Mouse (Mus musculus): ENCODE data around the gene Otud4.

GRCm38 (mm10) chr8:79649569-79649968, 10.2 kb downstream of the Otud4 start:
- TF ChIP-seq POLR2A (IDR thresholded peaks at IDR 0.05; ENCODE audit: low read depth, low read length) (no peak), CTCF (conservative IDR thresholded peaks at IDR 0.05; ENCODE audit: insufficient read depth, insufficient read length, low read depth, low read length) (no peak)

All from kidney, adult 2 months (tissue).